Mouse (Mus musculus) CH12.LX (cell line): ENCODE results near the gene Gng5.

ENCODE experiments used
- CTCF ChIP-seq, 2 experiments: IDR thresholded peaks in 1 of 2; conservative IDR thresholded peaks in 1 of 2; 2 replicates each; pipeline ENCODE4 v1.5.1; 2011 to 2012; ENCODE audit warnings: low read depth in 2 of 2, low read length in 2 of 2, improper control_type of control experiment in 1 of 2, inconsistent platforms in 1 of 2, mild to moderate bottlenecking in 1 of 2, moderate library complexity in 1 of 2
- JUND ChIP-seq: conservative IDR thresholded peaks from 2 replicates; pipeline ENCODE4 v1.6.1; 2011; ENCODE audit warnings: low read depth, low read length, improper control_type of control experiment
- MEF2A ChIP-seq: IDR thresholded peaks from 2 replicates; pipeline ENCODE4 v1.6.1; 2014; ENCODE audit warnings: low read depth, mild to moderate bottlenecking, inconsistent platforms, low read length, improper control_type of control experiment, borderline replicate concordance
- POLR2A ChIP-seq: IDR thresholded peaks from 2 replicates; pipeline ENCODE4 v1.6.1; 2011; ENCODE audit warnings: low read depth, mild to moderate bottlenecking, improper control_type of control experiment, low read length
- SMC3 ChIP-seq: IDR thresholded peaks from 2 replicates; pipeline ENCODE4 v1.6.1; 2011; ENCODE audit warnings: low read depth, low read length, improper control_type of control experiment
- TCF12 ChIP-seq: IDR thresholded peaks from 2 replicates; pipeline ENCODE4 v1.6.1; 2014; ENCODE audit warnings: low read depth, mild to moderate bottlenecking, inconsistent platforms, low read length, improper control_type of control experiment
- USF1 ChIP-seq: IDR thresholded peaks from 2 replicates; pipeline ENCODE4 v1.6.1; 2014; ENCODE audit warnings: low read depth, mild to moderate bottlenecking, inconsistent platforms, low read length, improper control_type of control experiment
- ZKSCAN1 ChIP-seq: IDR thresholded peaks from 2 replicates; pipeline ENCODE4 v1.6.1; 2012; ENCODE audit warnings: low read depth, inconsistent platforms, low read length, improper control_type of control experiment, borderline replicate concordance
- ZMIZ1 ChIP-seq: IDR thresholded peaks from 2 replicates; pipeline ENCODE4 v1.6.1; 2012; ENCODE audit warnings: low read depth, mild to moderate bottlenecking, inconsistent platforms, low read length, improper control_type of control experiment

DNA sequence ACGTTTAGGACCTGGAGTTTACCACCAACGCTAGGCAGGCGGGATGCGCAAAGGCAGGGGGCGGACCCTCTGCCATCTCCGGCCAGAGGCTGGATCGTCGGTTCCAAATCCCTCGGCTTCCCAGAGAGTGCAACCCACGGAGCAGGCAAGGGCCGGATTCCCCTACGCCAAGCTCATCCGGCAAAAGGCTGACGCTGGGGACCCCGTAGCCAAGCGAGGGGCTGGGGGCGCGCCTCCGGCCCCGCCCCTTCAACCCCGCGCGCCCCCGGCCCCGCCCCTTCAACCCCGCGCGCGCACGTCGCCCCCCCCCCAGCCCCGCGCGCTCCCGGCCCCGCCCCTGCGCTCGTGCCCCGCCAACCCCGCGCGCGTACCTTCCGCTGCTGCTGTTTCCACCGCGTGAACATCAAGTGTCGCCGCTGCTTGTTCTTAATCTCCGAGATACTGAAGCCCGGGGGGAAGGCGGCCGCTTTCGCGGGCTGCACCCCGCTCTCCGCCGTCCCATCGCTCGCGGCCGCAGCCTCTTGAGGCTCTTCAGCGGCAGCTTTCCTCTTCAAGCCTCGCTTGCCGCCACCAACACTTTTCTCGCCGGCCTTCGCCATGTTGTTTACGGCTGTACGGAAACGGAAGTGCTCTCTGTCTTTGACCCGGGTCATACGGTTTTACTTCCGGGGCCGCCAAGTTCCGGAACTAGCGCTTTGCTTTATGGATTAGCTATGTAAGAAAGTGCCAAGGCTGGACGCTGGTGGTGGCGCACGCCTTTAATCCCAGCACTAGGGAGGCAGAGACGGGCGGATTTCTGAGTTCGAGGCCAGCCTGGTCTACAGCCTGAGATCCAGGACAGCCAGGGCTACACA lies 21.4 kb downstream of the Gng5 start, which contains the start of gene Rpf1:
- TF ChIP-seq JUND: no peak
- peak; percentile 94 for TF ChIP-seq POLR2A
- TF ChIP-seq CTCF (conservative IDR thresholded peaks at IDR 0.05 in 1 of 2, IDR thresholded peaks at IDR 0.05 in 1 of 2; ENCODE audit: low read depth in 2 of 2, low read length in 2 of 2): no peak
- TF ChIP-seq USF1: no peak
- TF ChIP-seq ZMIZ1: peak; percentile 97
- TF ChIP-seq ZKSCAN1: no peak
- TF ChIP-seq SMC3: no peak
- TF ChIP-seq TCF12: peak; percentile 97
- TF ChIP-seq MEF2A: peak; percentile 74
